Mouse (Mus musculus) CH12.LX (cell line): ENCODE results near the gene Teddm1b. TPM values are rescaled to one million over a fixed set of nuclear protein-coding genes. Genes with fewer than 3 reads are reported as not detected.

Source experiments
- DNase-seq: peaks from one replicate; pipeline ENCODE4 v3.0.0-alpha.2; 2013; ENCODE audit errors: extremely low read depth
- H3K27ac ChIP-seq: 2 replicates; pipeline ENCODE4 v1.5.1; 2012; ENCODE audit warnings: low read depth, mild to moderate bottlenecking, control low read depth, moderate library complexity; ENCODE audit not compliant: insufficient read depth
- H3K27me3 ChIP-seq: replicated peaks from 2 replicates; pipeline ENCODE3; 2012; ENCODE audit warnings: inconsistent platforms
- H3K36me3 ChIP-seq, 2 experiments: replicated peaks in 1 of 2; 2 replicates each; pipeline versions ENCODE3 to v1.6.1; 2012; ENCODE audit warnings: inconsistent platforms in 1 of 2, low read length in 1 of 2, mild to moderate bottlenecking in 1 of 2, mixed read lengths in 1 of 2, moderate library complexity in 1 of 2; ENCODE audit not compliant: control insufficient read depth in 1 of 2, insufficient read depth in 1 of 2
- H3K4me1 ChIP-seq, 2 experiments: 2 replicates each; pipeline ENCODE4 v1.6.1; 2012; ENCODE audit warnings: inconsistent platforms in 1 of 2, moderate library complexity in 1 of 2; ENCODE audit not compliant: insufficient read depth in 2 of 2, control insufficient read depth in 1 of 2
- H3K4me2 ChIP-seq: 2 replicates; pipeline ENCODE4 v1.6.1; 2012; ENCODE audit warnings: low read depth, mild to moderate bottlenecking, control low read depth; ENCODE audit not compliant: poor library complexity, insufficient read depth, severe bottlenecking
- H3K4me3 ChIP-seq, 3 experiments: fragments of 150-350 bp in 1 of 3; sonication (generic) in 1 of 3; replicated peaks in 1 of 3; 2 replicates each; pipeline versions ENCODE3 to v1.5.1; 2011 to 2012; ENCODE audit warnings: low read depth in 2 of 3, low read length in 2 of 3, mild to moderate bottlenecking in 2 of 3, moderate library complexity in 2 of 3, control low read depth in 1 of 3, improper control_type of control experiment in 1 of 3, inconsistent platforms in 1 of 3, mixed read lengths in 1 of 3; ENCODE audit not compliant: poor library complexity in 1 of 3
- H3K79me2 ChIP-seq: replicated peaks from 2 replicates; pipeline ENCODE4 v1.6.1; 2012; ENCODE audit warnings: mild to moderate bottlenecking, moderate library complexity; ENCODE audit not compliant: control insufficient read depth, poor library complexity, insufficient read depth, severe bottlenecking; ENCODE audit errors: extremely low read depth
- H3K9ac ChIP-seq: 2 replicates; pipeline ENCODE4 v1.6.1; 2012; ENCODE audit warnings: low read depth, mild to moderate bottlenecking, control low read depth, moderate library complexity; ENCODE audit not compliant: insufficient read depth
- H3K9me3 ChIP-seq: replicated peaks from 2 replicates; pipeline ENCODE3; 2012; ENCODE audit warnings: low read length, inconsistent platforms, mixed read lengths
- BHLHE40 ChIP-seq: IDR thresholded peaks from 2 replicates; pipeline ENCODE4 v1.6.1; 2011; ENCODE audit warnings: mild to moderate bottlenecking, low read depth, low read length, improper control_type of control experiment
- CHD1 ChIP-seq: IDR thresholded peaks from 2 replicates; pipeline ENCODE4 v1.6.1; 2012; ENCODE audit warnings: low read depth, low read length, improper control_type of control experiment, inconsistent platforms
- CHD2 ChIP-seq: IDR thresholded peaks from 2 replicates; pipeline ENCODE4 v1.6.1; 2011; ENCODE audit warnings: low read length, improper control_type of control experiment
- CTCF ChIP-seq, 2 experiments: IDR thresholded peaks in 1 of 2; conservative IDR thresholded peaks in 1 of 2; 2 replicates each; pipeline ENCODE4 v1.5.1; 2011 to 2012; ENCODE audit warnings: low read depth in 2 of 2, low read length in 2 of 2, improper control_type of control experiment in 1 of 2, inconsistent platforms in 1 of 2, mild to moderate bottlenecking in 1 of 2, moderate library complexity in 1 of 2
- EP300 ChIP-seq: IDR thresholded peaks from 2 replicates; pipeline ENCODE4 v1.6.1; 2011; ENCODE audit warnings: low read length, improper control_type of control experiment
- GABPA ChIP-seq: IDR thresholded peaks from 2 replicates; pipeline ENCODE4 v1.6.1; 2012; ENCODE audit warnings: low read depth, low read length, improper control_type of control experiment, inconsistent platforms; ENCODE audit not compliant: insufficient replicate concordance
- HCFC1 ChIP-seq: IDR thresholded peaks from 2 replicates; pipeline ENCODE4 v1.6.1; 2012; ENCODE audit warnings: low read depth, mild to moderate bottlenecking, inconsistent platforms, low read length, improper control_type of control experiment
- IRF4 ChIP-seq: IDR thresholded peaks from 2 replicates; pipeline ENCODE4 v1.6.1; 2014; ENCODE audit warnings: low read depth, mild to moderate bottlenecking, inconsistent platforms, low read length, improper control_type of control experiment
- JUN ChIP-seq: IDR thresholded peaks from 2 replicates; pipeline ENCODE4 v1.6.1; 2011; ENCODE audit warnings: low read depth, mild to moderate bottlenecking, low read length, improper control_type of control experiment, moderate library complexity; ENCODE audit not compliant: insufficient read depth
- KAT2A ChIP-seq: IDR thresholded peaks from 2 replicates; pipeline ENCODE4 v1.6.1; 2012; ENCODE audit warnings: low read length, improper control_type of control experiment, inconsistent platforms; ENCODE audit not compliant: insufficient replicate concordance
- MAFK ChIP-seq: IDR thresholded peaks from 2 replicates; pipeline ENCODE4 v1.6.1; 2011; ENCODE audit warnings: low read length, improper control_type of control experiment; ENCODE audit not compliant: insufficient replicate concordance
- MAX ChIP-seq: IDR thresholded peaks from 2 replicates; pipeline ENCODE4 v1.6.1; 2011; ENCODE audit warnings: low read length, improper control_type of control experiment
- MXI1 ChIP-seq: IDR thresholded peaks from 2 replicates; pipeline ENCODE4 v1.6.1; 2011; ENCODE audit warnings: mild to moderate bottlenecking, low read depth, low read length, improper control_type of control experiment
- MYC ChIP-seq: IDR thresholded peaks from 2 replicates; pipeline ENCODE4 v1.6.1; 2011; ENCODE audit warnings: low read depth, mild to moderate bottlenecking, improper control_type of control experiment, low read length
- NELFE ChIP-seq: IDR thresholded peaks from 2 replicates; pipeline ENCODE4 v1.6.1; 2011; ENCODE audit warnings: low read depth, low read length, improper control_type of control experiment
- PAX5 ChIP-seq: IDR thresholded peaks from 2 replicates; pipeline ENCODE4 v1.6.1; 2012; ENCODE audit warnings: low read length, inconsistent platforms, mixed read lengths
- POLR2A ChIP-seq: IDR thresholded peaks from 2 replicates; pipeline ENCODE4 v1.6.1; 2011; ENCODE audit warnings: low read depth, mild to moderate bottlenecking, improper control_type of control experiment, low read length
- RAD21 ChIP-seq: IDR thresholded peaks from 2 replicates; pipeline ENCODE4 v1.6.1; 2011; ENCODE audit warnings: low read depth, mild to moderate bottlenecking, low read length, improper control_type of control experiment, moderate library complexity
- SIN3A ChIP-seq: IDR thresholded peaks from 2 replicates; pipeline ENCODE4 v1.6.1; 2012; ENCODE audit warnings: low read length, improper control_type of control experiment, inconsistent platforms
- SMC3 ChIP-seq: IDR thresholded peaks from 2 replicates; pipeline ENCODE4 v1.6.1; 2011; ENCODE audit warnings: low read depth, low read length, improper control_type of control experiment
- TCF12 ChIP-seq: IDR thresholded peaks from 2 replicates; pipeline ENCODE4 v1.6.1; 2014; ENCODE audit warnings: low read depth, mild to moderate bottlenecking, inconsistent platforms, low read length, improper control_type of control experiment
- USF1 ChIP-seq: IDR thresholded peaks from 2 replicates; pipeline ENCODE4 v1.6.1; 2014; ENCODE audit warnings: low read depth, mild to moderate bottlenecking, inconsistent platforms, low read length, improper control_type of control experiment
- ZC3H11A ChIP-seq: IDR thresholded peaks from 2 replicates; pipeline ENCODE4 v1.6.1; 2012; ENCODE audit warnings: low read depth, mild to moderate bottlenecking, inconsistent platforms, low read length, improper control_type of control experiment
- ZNF384 ChIP-seq: IDR thresholded peaks from 2 replicates; pipeline ENCODE4 v1.6.1; 2012; ENCODE audit warnings: low read depth, low read length, improper control_type of control experiment, inconsistent platforms
- dilution Hi-C: fragments of 300-500 bp; cut with MboI; formaldehyde crosslinking; loops from 2 replicates; pipeline ENCODE4 v1.14.3; 2020; ENCODE audit warnings: low sequenced_read_pairs; ENCODE audit not compliant: extremely low pct_unique_long_range_greater_than_20kb, extremely low pct_ligation_motif_present
- in situ Hi-C: fragments of 300-500 bp; cut with MboI; formaldehyde crosslinking; loops from 3 replicates; pipeline ENCODE4 v1.14.3; 2019; ENCODE audit warnings: low sequenced_read_pairs, low pct_ligation_motif_present, low pct_unique_long_range_greater_than_20kb, mixed read lengths
- polyA plus RNA-seq: library from polyadenylated mRNA; unstranded; fragments of >175 nt; gene quantifications from 2 replicates; pipeline ENCODE4 v1.2.1, GENCODE M21; 2012; ENCODE audit warnings: low read depth; ENCODE audit not compliant: insufficient read length
- total RNA-seq, 2 experiments: library from RNA; depleted of rRNA; stranded (reverse); fragments of 300-350 nt in 1 of 2; fragments of >200 nt in 1 of 2; gene quantifications; 2 replicates each; pipeline ENCODE4 v1.2.3; 2012 to 2014

The Teddm1b gene
- total and polyA plus RNA-seq, 3 experiments: 0.10 TPM; not detected in 2

- no peak for TF ChIP-seq JUN
- TF ChIP-seq RAD21: peak; percentile 98
- no peak for TF ChIP-seq CHD2
- no peak for TF ChIP-seq CHD1
- no peak for TF ChIP-seq HCFC1
- no peak for TF ChIP-seq ZNF384
- no peak for TF ChIP-seq TCF12
- peak; percentile 82 for TF ChIP-seq ZC3H11A
- peak; percentile 14; the same call in 1 of the 2 replicates for TF ChIP-seq NELFE
- TF ChIP-seq EP300: no peak
- TF ChIP-seq CTCF (conservative IDR thresholded peaks at IDR 0.05 in 1 of 2, IDR thresholded peaks at IDR 0.05 in 1 of 2; ENCODE audit: low read depth in 2 of 2, low read length in 2 of 2): peak; percentile 84 to 95
- TF ChIP-seq SIN3A: 0 out of 2 replicates have a peak, but pooled peaks have one; percentile 5
- 0 out of 2 replicates have a peak, but pooled peaks have one; percentile 29 for TF ChIP-seq MXI1
- TF ChIP-seq SMC3: peak; percentile 92
- TF ChIP-seq, all 38 proteins: peak for 7
- no peak overlapping the region for H3K4me2 ChIP-seq
- H3K9ac ChIP-seq: no peak overlapping the region
- DNase-seq: peak; percentile 74
- H3K9me3 ChIP-seq: no peaks in the 10 kb centered on the region
- H3K79me2 ChIP-seq: no peaks in the 10 kb centered on the region
- no peak overlapping the region for H3K4me3 ChIP-seq
- in situ Hi-C loops: loop anchor here (5.0 to 10.0 kb wide), 3 partner anchors 140 to 282 kb away; no protein-coding TSS in a partner anchor
- peaks cover 6% of the 10 kb centered on the region for H3K27me3 ChIP-seq
- no peak overlapping the region for H3K27ac ChIP-seq
- H3K36me3 ChIP-seq: no peaks in the 10 kb centered on the region
- H3K4me1 ChIP-seq: peaks cover 3 to 25% of the 10 kb centered on the region in 2 experiments; a peak in 3 of 4 replicates
- dilution Hi-C loops: no loop called here
These were observed 20.8 kb downstream of the Teddm1b start for GRCm38 (mm10) chr1:153894979-153895378.

- Histone ChIP-seq H3K9me3 (no peaks in the 10 kb centered on the region), H3K36me3 (no peaks in the 10 kb centered on the region), H3K9ac (no peak overlapping the region)
- DNase-seq: no peak
- TF ChIP-seq ZC3H11A (no peak), CHD2 (no peak), MYC (no peak), ZNF384 (no peak), POLR2A (no peak), GABPA (no peak), BHLHE40 (no peak), USF1 (no peak), KAT2A (no peak), CTCF (conservative IDR thresholded peaks at IDR 0.05 in 1 of 2, IDR thresholded peaks at IDR 0.05 in 1 of 2; ENCODE audit: low read depth in 2 of 2, low read length in 2 of 2) (no peak), EP300 (no peak), IRF4 (no peak), SIN3A (no peak), MAFK (no peak), MXI1 (no peak), HCFC1 (no peak), MAX (no peak), PAX5 (no peak)
- TF ChIP-seq, all 38 proteins: peak for 0
- peaks cover 3 to 40% of the 10 kb centered on the region in 2 experiments; a peak in 3 of 4 replicates for H3K4me1 ChIP-seq
- in situ Hi-C loops: loop anchor here (10.0 kb wide), 1 partner anchor 138 kb away; no protein-coding TSS in a partner anchor
- H3K79me2 ChIP-seq: no peaks in the 10 kb centered on the region
- no peak overlapping the region for H3K4me3 ChIP-seq
- dilution Hi-C loops: no loop called here
- no peak overlapping the region for H3K4me2 ChIP-seq
- H3K27me3 ChIP-seq: peaks cover 4% of the 10 kb centered on the region
- H3K27ac ChIP-seq: no peak overlapping the region
These were observed 23.1 kb downstream of the Teddm1b start for GRCm38 (mm10) chr1:153897196-153897595.
